Mouse (Mus musculus) CH12.LX (cell line): ENCODE results near the gene Cbll1. TPM values are rescaled to one million over a fixed set of nuclear protein-coding genes. Genes with fewer than 3 reads are reported as not detected.

Source experiments
- DNase-seq: peaks from one replicate; pipeline ENCODE4 v3.0.0-alpha.2; 2013; ENCODE audit errors: extremely low read depth
- H3K27ac ChIP-seq: 2 replicates; pipeline ENCODE4 v1.5.1; 2012; ENCODE audit warnings: low read depth, mild to moderate bottlenecking, control low read depth, moderate library complexity; ENCODE audit not compliant: insufficient read depth
- H3K27me3 ChIP-seq: replicated peaks from 2 replicates; pipeline ENCODE3; 2012; ENCODE audit warnings: inconsistent platforms
- H3K36me3 ChIP-seq, 2 experiments: replicated peaks in 1 of 2; 2 replicates each; pipeline versions ENCODE3 to v1.6.1; 2012; ENCODE audit warnings: inconsistent platforms in 1 of 2, low read length in 1 of 2, mild to moderate bottlenecking in 1 of 2, mixed read lengths in 1 of 2, moderate library complexity in 1 of 2; ENCODE audit not compliant: control insufficient read depth in 1 of 2, insufficient read depth in 1 of 2
- H3K4me1 ChIP-seq, 2 experiments: 2 replicates each; pipeline ENCODE4 v1.6.1; 2012; ENCODE audit warnings: inconsistent platforms in 1 of 2, moderate library complexity in 1 of 2; ENCODE audit not compliant: insufficient read depth in 2 of 2, control insufficient read depth in 1 of 2
- H3K4me2 ChIP-seq: 2 replicates; pipeline ENCODE4 v1.6.1; 2012; ENCODE audit warnings: low read depth, mild to moderate bottlenecking, control low read depth; ENCODE audit not compliant: poor library complexity, insufficient read depth, severe bottlenecking
- H3K4me3 ChIP-seq, 3 experiments: fragments of 150-350 bp in 1 of 3; sonication (generic) in 1 of 3; replicated peaks in 1 of 3; 2 replicates each; pipeline versions ENCODE3 to v1.5.1; 2011 to 2012; ENCODE audit warnings: low read depth in 2 of 3, low read length in 2 of 3, mild to moderate bottlenecking in 2 of 3, moderate library complexity in 2 of 3, control low read depth in 1 of 3, improper control_type of control experiment in 1 of 3, inconsistent platforms in 1 of 3, mixed read lengths in 1 of 3; ENCODE audit not compliant: poor library complexity in 1 of 3
- H3K79me2 ChIP-seq: replicated peaks from 2 replicates; pipeline ENCODE4 v1.6.1; 2012; ENCODE audit warnings: mild to moderate bottlenecking, moderate library complexity; ENCODE audit not compliant: control insufficient read depth, poor library complexity, insufficient read depth, severe bottlenecking; ENCODE audit errors: extremely low read depth
- H3K9ac ChIP-seq: 2 replicates; pipeline ENCODE4 v1.6.1; 2012; ENCODE audit warnings: low read depth, mild to moderate bottlenecking, control low read depth, moderate library complexity; ENCODE audit not compliant: insufficient read depth
- H3K9me3 ChIP-seq: replicated peaks from 2 replicates; pipeline ENCODE3; 2012; ENCODE audit warnings: low read length, inconsistent platforms, mixed read lengths
- BHLHE40 ChIP-seq: IDR thresholded peaks from 2 replicates; pipeline ENCODE4 v1.6.1; 2011; ENCODE audit warnings: mild to moderate bottlenecking, low read depth, low read length, improper control_type of control experiment
- E2F4 ChIP-seq: IDR thresholded peaks from 2 replicates; pipeline ENCODE4 v1.6.1; 2011; ENCODE audit warnings: low read depth, low read length, improper control_type of control experiment; ENCODE audit not compliant: insufficient replicate concordance
- ELF1 ChIP-seq: IDR thresholded peaks from 2 replicates; pipeline ENCODE4 v1.6.1; 2014; ENCODE audit warnings: low read depth, mild to moderate bottlenecking, inconsistent platforms, low read length, improper control_type of control experiment
- ETS1 ChIP-seq: conservative IDR thresholded peaks from 2 replicates; pipeline ENCODE4 v1.6.1; 2012; ENCODE audit warnings: low read depth, mild to moderate bottlenecking, inconsistent platforms, low read length, improper control_type of control experiment, moderate library complexity
- HCFC1 ChIP-seq: IDR thresholded peaks from 2 replicates; pipeline ENCODE4 v1.6.1; 2012; ENCODE audit warnings: low read depth, mild to moderate bottlenecking, inconsistent platforms, low read length, improper control_type of control experiment
- IRF4 ChIP-seq: IDR thresholded peaks from 2 replicates; pipeline ENCODE4 v1.6.1; 2014; ENCODE audit warnings: low read depth, mild to moderate bottlenecking, inconsistent platforms, low read length, improper control_type of control experiment
- JUN ChIP-seq: IDR thresholded peaks from 2 replicates; pipeline ENCODE4 v1.6.1; 2011; ENCODE audit warnings: low read depth, mild to moderate bottlenecking, low read length, improper control_type of control experiment, moderate library complexity; ENCODE audit not compliant: insufficient read depth
- JUND ChIP-seq: conservative IDR thresholded peaks from 2 replicates; pipeline ENCODE4 v1.6.1; 2011; ENCODE audit warnings: low read depth, low read length, improper control_type of control experiment
- KAT2A ChIP-seq: IDR thresholded peaks from 2 replicates; pipeline ENCODE4 v1.6.1; 2012; ENCODE audit warnings: low read length, improper control_type of control experiment, inconsistent platforms; ENCODE audit not compliant: insufficient replicate concordance
- MAX ChIP-seq: IDR thresholded peaks from 2 replicates; pipeline ENCODE4 v1.6.1; 2011; ENCODE audit warnings: low read length, improper control_type of control experiment
- MEF2A ChIP-seq: IDR thresholded peaks from 2 replicates; pipeline ENCODE4 v1.6.1; 2014; ENCODE audit warnings: low read depth, mild to moderate bottlenecking, inconsistent platforms, low read length, improper control_type of control experiment, borderline replicate concordance
- MYC ChIP-seq: IDR thresholded peaks from 2 replicates; pipeline ENCODE4 v1.6.1; 2011; ENCODE audit warnings: low read depth, mild to moderate bottlenecking, improper control_type of control experiment, low read length
- PAX5 ChIP-seq: IDR thresholded peaks from 2 replicates; pipeline ENCODE4 v1.6.1; 2012; ENCODE audit warnings: low read length, inconsistent platforms, mixed read lengths
- POLR2A ChIP-seq: IDR thresholded peaks from 2 replicates; pipeline ENCODE4 v1.6.1; 2011; ENCODE audit warnings: low read depth, mild to moderate bottlenecking, improper control_type of control experiment, low read length
- POLR2AphosphoS2 ChIP-seq: IDR thresholded peaks from 2 replicates; pipeline ENCODE4 v1.6.1; 2011; ENCODE audit warnings: low read depth, low read length, improper control_type of control experiment
- RAD21 ChIP-seq: IDR thresholded peaks from 2 replicates; pipeline ENCODE4 v1.6.1; 2011; ENCODE audit warnings: low read depth, mild to moderate bottlenecking, low read length, improper control_type of control experiment, moderate library complexity
- RCOR1 ChIP-seq: conservative IDR thresholded peaks from 2 replicates; pipeline ENCODE4 v1.6.1; 2012; ENCODE audit warnings: low read depth, mild to moderate bottlenecking, inconsistent platforms, low read length, improper control_type of control experiment
- SIN3A ChIP-seq: IDR thresholded peaks from 2 replicates; pipeline ENCODE4 v1.6.1; 2012; ENCODE audit warnings: low read length, improper control_type of control experiment, inconsistent platforms
- SMC3 ChIP-seq: IDR thresholded peaks from 2 replicates; pipeline ENCODE4 v1.6.1; 2011; ENCODE audit warnings: low read depth, low read length, improper control_type of control experiment
- TCF12 ChIP-seq: IDR thresholded peaks from 2 replicates; pipeline ENCODE4 v1.6.1; 2014; ENCODE audit warnings: low read depth, mild to moderate bottlenecking, inconsistent platforms, low read length, improper control_type of control experiment
- UBTF ChIP-seq: IDR thresholded peaks from 2 replicates; pipeline ENCODE4 v1.6.1; 2012; ENCODE audit warnings: low read depth, mild to moderate bottlenecking, inconsistent platforms, low read length, improper control_type of control experiment, moderate library complexity
- USF2 ChIP-seq: conservative IDR thresholded peaks from 2 replicates; pipeline ENCODE4 v1.6.1; 2011; ENCODE audit warnings: low read depth, low read length, improper control_type of control experiment
- ZKSCAN1 ChIP-seq: IDR thresholded peaks from 2 replicates; pipeline ENCODE4 v1.6.1; 2012; ENCODE audit warnings: low read depth, inconsistent platforms, low read length, improper control_type of control experiment, borderline replicate concordance
- dilution Hi-C: fragments of 300-500 bp; cut with MboI; formaldehyde crosslinking; loops from 2 replicates; pipeline ENCODE4 v1.14.3; 2020; ENCODE audit warnings: low sequenced_read_pairs; ENCODE audit not compliant: extremely low pct_unique_long_range_greater_than_20kb, extremely low pct_ligation_motif_present
- in situ Hi-C: fragments of 300-500 bp; cut with MboI; formaldehyde crosslinking; loops from 3 replicates; pipeline ENCODE4 v1.14.3; 2019; ENCODE audit warnings: low sequenced_read_pairs, low pct_ligation_motif_present, low pct_unique_long_range_greater_than_20kb, mixed read lengths
- polyA plus RNA-seq: library from polyadenylated mRNA; unstranded; fragments of >175 nt; gene quantifications from 2 replicates; pipeline ENCODE4 v1.2.1, GENCODE M21; 2012; ENCODE audit warnings: low read depth; ENCODE audit not compliant: insufficient read length
- total RNA-seq, 2 experiments: library from RNA; depleted of rRNA; stranded (reverse); fragments of 300-350 nt in 1 of 2; fragments of >200 nt in 1 of 2; gene quantifications; 2 replicates each; pipeline ENCODE4 v1.2.3; 2012 to 2014

Gene Cbll1
- total and polyA plus RNA-seq, 3 experiments = 4.5 to 18.8 (median 5.2) TPM

DNA sequence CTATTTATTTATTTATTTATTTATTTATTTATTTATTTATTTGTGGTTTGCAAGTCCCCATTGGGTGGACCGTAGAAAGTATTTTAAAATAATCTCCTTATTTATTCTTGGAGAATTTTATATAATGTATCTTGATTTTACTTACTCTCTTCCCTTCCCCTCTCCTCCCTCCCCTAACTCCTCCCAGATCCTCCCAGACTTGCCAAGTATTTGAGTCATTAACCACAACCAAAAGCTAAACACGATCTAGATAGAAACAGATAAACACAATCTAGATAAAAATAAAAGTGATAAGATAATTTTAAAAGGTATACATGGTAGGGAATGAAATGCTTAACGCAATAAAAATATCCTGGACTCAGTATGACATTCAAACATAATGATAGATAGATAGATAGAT lies 50.1 kb downstream of the Cbll1 start:
- H3K4me1 ChIP-seq = peaks cover 0 to 9% of the 10 kb centered on the region in 2 experiments; a peak in 2 of 4 replicates
- no peaks in the 10 kb centered on the region for H3K79me2 ChIP-seq
- no peak overlapping the region for H3K9ac ChIP-seq
- in situ Hi-C loops (no loop called here), dilution Hi-C loops (no loop called here)
- H3K36me3 ChIP-seq = no peaks in the 10 kb centered on the region
- H3K27ac ChIP-seq = no peak overlapping the region
- no peak for DNase-seq
- H3K4me2 ChIP-seq = no peak overlapping the region
- TF ChIP-seq SMC3 = no peak
- TF ChIP-seq MEF2A = no peak
- TF ChIP-seq BHLHE40 = no peak
- TF ChIP-seq ELF1 = no peak
- TF ChIP-seq IRF4 = no peak
- TF ChIP-seq E2F4 = no peak
- no peak for TF ChIP-seq MAX
- no peak for TF ChIP-seq HCFC1
- H3K4me3 ChIP-seq = no peak overlapping the region
- no peaks in the 10 kb centered on the region for H3K9me3 ChIP-seq
- H3K27me3 ChIP-seq = no peaks in the 10 kb centered on the region

DNA sequence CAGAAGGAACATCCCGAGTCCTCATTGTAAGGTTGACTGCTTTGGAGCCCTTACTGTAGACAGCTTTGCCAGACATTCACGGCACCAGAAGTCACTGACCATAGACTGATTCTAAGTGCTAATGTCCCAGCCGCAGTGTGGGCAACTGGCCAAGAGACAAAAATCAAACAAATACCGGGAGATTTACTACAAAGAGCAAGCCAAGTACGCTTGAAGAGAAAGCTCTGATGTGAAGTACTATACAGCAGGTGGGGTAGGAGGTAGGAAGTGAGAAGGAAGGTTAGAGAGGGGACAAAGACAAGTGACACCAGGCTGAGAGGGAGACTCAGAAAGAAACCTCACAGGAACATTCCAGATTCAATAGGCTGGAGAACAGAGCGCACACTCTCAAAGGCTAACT lies 54.6 kb downstream of the Cbll1 start:
- Histone ChIP-seq H3K9ac (0 out of 2 replicates have a peak overlapping the region, but pooled peaks have one; percentile 15), H3K36me3 (no peaks in the 10 kb centered on the region), H3K9me3 (no peaks in the 10 kb centered on the region), H3K4me1 (peaks cover 2 to 15% of the 10 kb centered on the region in 2 experiments; a peak in 2 of 4 replicates), H3K79me2 (no peaks in the 10 kb centered on the region), H3K4me3 (no peak overlapping the region), H3K27ac (no peak overlapping the region), H3K27me3 (no peaks in the 10 kb centered on the region), H3K4me2 (peak overlapping the region; percentile 52)
- dilution Hi-C loops = no loop called here
- TF ChIP-seq ZKSCAN1 (no peak), POLR2A (no peak), MYC (no peak), POLR2AphosphoS2 (no peak), USF2 (no peak), SMC3 (no peak), JUN (no peak), E2F4 (no peak), TCF12 (no peak), UBTF (no peak), JUND (no peak), MAX (no peak), RAD21 (no peak), KAT2A (no peak), PAX5 (no peak), RCOR1 (no peak), SIN3A (no peak), ETS1 (no peak), MEF2A (no peak)
- in situ Hi-C loops = no loop called here
- no peak for DNase-seq
